Mouse (Mus musculus) brain, embryonic 14.5 days (tissue): ENCODE data around the gene Rictor. TPM values are rescaled to one million over a fixed set of nuclear protein-coding genes. Genes with fewer than 3 reads are reported as not detected.
A peak's percentile ranks its signal among the peaks of the same experiment; 100 is the strongest.

ENCODE experiments used
- DNase-seq: peaks from one replicate; pipeline ENCODE4 v3.0.0-alpha.2; 2011; ENCODE audit warnings: low read depth
- CTCF ChIP-seq: fragments of 200-500 bp; IDR thresholded peaks from 2 replicates; pipeline ENCODE4 v1.5.1; 2012; ENCODE audit warnings: inconsistent platforms, mild to moderate bottlenecking, moderate library complexity, borderline replicate concordance; ENCODE audit not compliant: insufficient read depth, insufficient read length; ENCODE audit errors: extremely low read depth
- POLR2A ChIP-seq: fragments of 200-500 bp; IDR thresholded peaks from 2 replicates; pipeline ENCODE4 v1.6.1; 2012; ENCODE audit warnings: mild to moderate bottlenecking, inconsistent platforms, borderline replicate concordance; ENCODE audit not compliant: poor library complexity, insufficient read depth, insufficient read length, severe bottlenecking; ENCODE audit errors: extremely low read depth
- polyA plus RNA-seq: library from polyadenylated mRNA; depleted of rRNA; stranded (reverse); fragments of >200 nt; gene quantifications from 2 replicates; pipeline ENCODE4 v1.2.3, GENCODE M21; 2012; rRNA removed

Rictor gene
- polyA plus RNA-seq = 16.8 and 20.3 TPM in 2 replicates

- peak; percentile 93 for DNase-seq
- TF ChIP-seq POLR2A (peak; percentile 81; the same call in 1 of the 2 replicates), CTCF (no peak)
These were observed at the start of gene Rictor for GRCm38 (mm10) chr15:6707936-6708525. Gene Rictor (plus strand): TSS chr15:6708379.

GRCm38 (mm10) chr15:6661951-6662350 lies 46.2 kb upstream of the Rictor start:
- DNase-seq = no peak

DNA sequence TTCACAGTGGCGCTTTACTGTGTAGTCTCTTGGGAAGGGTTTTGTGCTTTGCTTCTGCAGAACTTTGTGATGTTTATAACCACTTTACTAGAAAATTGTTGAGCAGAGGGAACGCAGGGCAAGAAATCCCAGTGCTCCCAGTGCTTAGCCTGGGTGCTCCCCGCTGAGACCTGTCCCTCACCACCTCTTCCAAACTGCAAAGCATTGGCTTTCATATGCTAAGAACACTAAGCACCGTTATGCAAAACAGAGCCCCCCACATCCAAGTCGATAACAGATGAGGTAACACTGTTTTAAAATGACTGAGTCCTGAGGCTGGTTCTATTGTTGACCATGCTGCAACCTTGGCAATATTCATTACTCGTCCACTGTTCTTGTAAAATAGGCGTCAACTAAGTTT lies 44.2 kb upstream of the Rictor start:
- DNase-seq = no peak
- no peak for TF ChIP-seq CTCF
- TF ChIP-seq POLR2A = no peak

More at GRCm38 (mm10) chr15:6661951-6662350, 46.2 kb upstream of the Rictor start:
- TF ChIP-seq CTCF (no peak), POLR2A (no peak)

DNA sequence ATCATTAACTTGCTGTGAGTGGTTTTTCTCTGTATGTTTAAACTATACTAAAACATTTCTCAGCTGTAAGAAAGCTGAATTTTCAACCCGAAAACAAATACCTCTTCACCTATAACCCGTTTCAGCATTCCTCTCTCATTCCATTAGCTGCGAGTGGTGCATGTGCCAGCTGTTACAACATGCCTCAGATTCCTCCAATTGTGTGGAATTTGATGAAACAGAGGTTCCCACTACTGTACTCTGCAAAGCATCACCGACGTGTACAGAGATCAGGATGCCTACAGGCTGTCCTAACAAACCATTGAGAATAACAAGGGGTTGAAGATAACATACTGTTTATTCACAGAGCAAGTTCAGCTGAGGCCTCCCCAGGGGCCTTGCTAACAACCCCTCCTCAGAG lies 42.1 kb upstream of the Rictor start:
- no peak for DNase-seq
- TF ChIP-seq CTCF (no peak), POLR2A (no peak)

DNA sequence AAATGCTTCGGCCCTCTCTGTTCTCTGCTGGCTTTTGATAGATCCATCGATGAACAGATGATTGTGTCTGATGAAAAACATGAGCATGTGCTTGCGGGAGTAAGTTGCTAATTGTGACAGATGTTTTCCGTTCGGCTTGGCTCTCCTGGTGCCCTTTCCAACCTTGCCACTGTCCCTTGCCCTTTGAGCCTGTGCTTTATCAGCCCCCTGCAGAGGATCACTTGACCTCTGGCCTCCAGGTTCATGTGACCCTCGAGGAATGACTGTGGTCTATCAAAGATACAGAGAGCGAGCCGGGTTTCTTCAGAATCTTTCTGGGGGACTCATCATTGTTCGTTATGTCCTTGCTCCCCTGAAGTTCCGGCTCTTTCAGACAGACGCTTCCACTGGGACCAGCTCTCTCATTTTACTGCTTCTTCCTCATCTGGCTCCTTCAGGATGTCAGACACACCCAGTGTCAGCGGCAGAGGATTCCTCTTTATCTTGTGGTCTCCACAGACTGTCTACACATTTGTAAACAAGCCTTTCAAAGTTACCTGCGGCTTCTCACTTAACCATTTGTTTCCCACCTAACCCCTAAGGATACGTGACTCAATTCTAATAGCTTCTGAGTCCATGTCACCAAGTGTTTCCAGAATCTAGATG lies 39.3 kb upstream of the Rictor start:
- TF ChIP-seq POLR2A = no peak
- no peak for TF ChIP-seq CTCF
- DNase-seq = no peak

- no peak for TF ChIP-seq POLR2A
- no peak for TF ChIP-seq CTCF
- DNase-seq = peak; percentile 38
These were observed 29.7 kb upstream of the Rictor start for GRCm38 (mm10) chr15:6678479-6678878.

GRCm38 (mm10) chr15:6702164-6702563 lies 6.0 kb upstream of the Rictor start:
- no peak for DNase-seq
- TF ChIP-seq CTCF = peak; percentile 32; the same call in 1 of the 2 replicates
- TF ChIP-seq POLR2A = no peak

GRCm38 (mm10) chr15:6705351-6705901 lies 2.8 kb upstream of the Rictor start:
- TF ChIP-seq POLR2A (no peak), CTCF (no peak)
- no peak for DNase-seq

- DNase-seq = peak; percentile 84
- TF ChIP-seq POLR2A = 0 out of 2 replicates have a peak, but pooled peaks have one; percentile 14
- no peak for TF ChIP-seq CTCF
These were observed 636 bp upstream of the Rictor start for GRCm38 (mm10) chr15:6707551-6707935.

DNA sequence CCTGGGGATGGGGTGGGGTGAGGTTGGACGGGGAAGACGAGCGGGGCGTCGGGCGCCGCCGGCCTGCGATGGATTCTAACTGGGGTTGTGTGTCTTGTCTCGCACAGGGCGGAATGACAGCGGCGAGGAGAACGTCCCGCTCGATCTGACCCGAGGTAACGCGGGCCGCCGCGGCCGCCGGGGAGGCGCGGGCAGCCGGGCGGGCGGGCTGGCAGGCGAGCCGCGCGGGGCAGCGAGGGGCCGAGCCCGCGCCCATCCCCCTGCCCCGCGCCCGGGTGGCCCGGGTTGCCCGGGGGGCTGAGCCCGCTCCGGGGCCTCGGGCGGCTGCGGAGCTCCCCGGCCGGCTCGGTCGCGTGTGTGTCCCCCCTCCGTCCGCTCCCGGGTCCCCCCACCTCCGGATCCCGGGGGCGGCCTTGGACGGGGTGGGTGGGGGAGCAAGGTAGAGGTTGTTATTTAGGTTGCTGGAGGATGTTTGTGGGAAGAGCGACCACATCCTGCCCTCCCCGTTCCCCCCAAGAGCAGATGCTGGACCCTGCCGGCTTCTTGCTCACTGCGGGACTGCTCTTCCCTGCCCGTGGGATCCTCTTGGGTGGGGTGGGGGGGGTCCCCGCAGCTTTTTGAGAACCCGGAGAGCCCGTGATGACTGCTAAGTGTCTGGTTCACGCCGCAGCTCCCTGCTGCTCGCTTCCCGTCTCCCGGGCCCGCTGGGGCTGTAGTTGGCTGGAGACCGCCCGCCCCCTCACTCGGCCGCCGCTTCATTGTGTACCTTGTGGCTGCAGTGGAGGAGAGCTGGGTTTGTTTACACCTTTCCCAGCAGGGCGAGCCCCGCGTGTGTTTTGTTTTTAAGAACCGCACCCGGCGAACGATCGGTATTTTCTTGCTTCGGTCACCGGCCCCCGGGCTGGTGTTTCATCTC lies 605 bp downstream of the Rictor start:
- TF ChIP-seq CTCF (no peak), POLR2A (no peak)
- peak; percentile 46 for DNase-seq

DNA sequence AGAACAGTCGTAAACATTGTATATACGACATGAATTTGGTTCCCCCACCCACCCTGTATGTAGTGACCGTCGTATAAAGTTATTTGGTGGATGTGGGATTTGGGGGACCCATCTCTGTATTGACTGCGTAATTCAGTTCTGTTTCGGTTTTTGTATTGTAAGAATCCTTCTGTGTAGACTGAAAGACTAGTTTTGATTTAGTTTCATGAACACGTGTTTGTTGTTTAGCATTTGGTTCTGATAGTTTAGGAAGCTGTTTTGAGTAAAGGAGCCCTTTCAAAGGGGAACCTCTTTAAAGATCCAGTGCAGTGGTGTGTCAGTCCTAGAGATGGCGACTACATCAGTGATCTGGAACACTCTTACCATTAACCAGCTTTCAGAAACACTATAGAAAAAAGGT lies 1.4 kb downstream of the Rictor start:
- no peak for DNase-seq
- TF ChIP-seq POLR2A (no peak), CTCF (no peak)

GRCm38 (mm10) chr15:6710341-6710740 lies 2.2 kb downstream of the Rictor start:
- no peak for TF ChIP-seq POLR2A
- TF ChIP-seq CTCF = no peak
- no peak for DNase-seq

GRCm38 (mm10) chr15:6711226-6711625 lies 3.0 kb downstream of the Rictor start:
- DNase-seq = no peak
- no peak for TF ChIP-seq CTCF
